Mouse (Mus musculus) cortical plate, adult 2 months (tissue): Measurements from ENCODE around the gene Slc36a1. TPM values are rescaled to one million over a fixed set of nuclear protein-coding genes. Genes with fewer than 3 reads are reported as not detected.

Source experiments
- H3K27ac ChIP-seq: fragments of 200-500 bp; 2 replicates; pipeline ENCODE4 v1.5.1; 2012; ENCODE audit warnings: low read length, control low read depth, inconsistent platforms; ENCODE audit not compliant: insufficient read depth
- H3K4me1 ChIP-seq: fragments of 200-500 bp; 2 replicates; pipeline ENCODE4 v1.6.1; 2011; ENCODE audit warnings: low read length; ENCODE audit not compliant: control insufficient read depth, insufficient read depth
- H3K4me3 ChIP-seq: fragments of 200-500 bp; 2 replicates; pipeline ENCODE4 v1.5.1; 2011; ENCODE audit warnings: mild to moderate bottlenecking, low read length, control low read depth; ENCODE audit not compliant: insufficient read depth
- CTCF ChIP-seq: fragments of 200-500 bp; IDR thresholded peaks from 2 replicates; pipeline ENCODE4 v1.5.1; 2011; ENCODE audit warnings: mild to moderate bottlenecking, control low read depth, low read length; ENCODE audit not compliant: insufficient read depth; ENCODE audit errors: extremely low read depth
- POLR2A ChIP-seq: fragments of 200-500 bp; IDR thresholded peaks from 2 replicates; pipeline ENCODE4 v1.6.1; 2011; ENCODE audit warnings: mild to moderate bottlenecking, low read length, control low read depth; ENCODE audit not compliant: insufficient read depth; ENCODE audit errors: extremely low read depth
- polyA plus RNA-seq: library from polyadenylated mRNA; depleted of rRNA; stranded (reverse); fragments of >200 nt; gene quantifications from 2 replicates; pipeline ENCODE4 v1.2.3, GENCODE M21; 2012; rRNA removed

Slc36a1 gene
- polyA plus RNA-seq, 1 experiment, result 35.9 TPM

GRCm38 (mm10) chr11:55262000-55262399 lies 57.9 kb downstream of the Slc36a1 start:
- Histone ChIP-seq H3K4me3 (no peak overlapping the region), H3K27ac (no peak overlapping the region), H3K4me1 (no peaks in the 10 kb centered on the region)
- TF ChIP-seq POLR2A (no peak), CTCF (no peak)

DNA sequence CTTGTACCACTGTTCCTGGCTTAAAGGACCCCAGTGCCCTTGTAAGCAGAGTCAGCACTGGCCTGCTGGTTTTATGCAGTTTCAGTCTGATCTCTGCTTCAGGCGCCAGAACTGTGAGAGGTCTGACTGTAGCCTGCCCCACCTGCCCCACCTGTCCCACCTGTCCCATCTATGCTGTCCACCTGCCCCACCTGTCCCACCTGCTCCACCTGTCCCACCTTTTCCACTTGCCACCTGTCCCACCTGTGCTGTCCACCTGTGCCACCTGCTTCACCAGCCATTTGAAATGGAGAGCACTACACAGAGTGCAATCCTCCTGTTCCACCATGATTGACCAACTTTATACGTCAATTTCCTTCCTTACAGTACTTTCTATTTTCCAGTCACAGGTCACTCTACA lies 60.2 kb downstream of the Slc36a1 start:
- no peak overlapping the region for H3K27ac ChIP-seq
- H3K4me3 ChIP-seq, result no peak overlapping the region
- H3K4me1 ChIP-seq, result no peaks in the 10 kb centered on the region
- TF ChIP-seq POLR2A, result no peak
- no peak for TF ChIP-seq CTCF

DNA sequence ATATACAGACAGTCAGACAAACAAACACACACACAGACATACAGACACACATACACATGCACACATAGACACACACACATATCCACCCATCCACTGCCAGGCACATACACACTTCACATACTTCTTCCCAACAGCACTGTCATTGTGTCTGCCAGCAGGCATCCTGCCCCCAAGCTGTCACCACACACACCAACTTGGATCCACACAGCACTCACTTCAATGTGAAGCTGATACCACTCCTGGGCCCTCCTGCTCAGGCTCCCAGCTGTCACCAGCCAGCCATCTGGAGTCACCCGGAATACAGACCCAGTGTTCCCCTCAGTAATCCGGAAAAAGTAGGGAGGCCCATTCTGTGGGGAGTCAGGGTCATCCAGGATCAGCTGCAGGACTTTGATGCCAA lies 61.5 kb downstream of the Slc36a1 start:
- no peak overlapping the region for H3K4me3 ChIP-seq
- no peak for TF ChIP-seq POLR2A
- TF ChIP-seq CTCF, result no peak
- H3K27ac ChIP-seq, result no peak overlapping the region
- H3K4me1 ChIP-seq, result no peaks in the 10 kb centered on the region

DNA sequence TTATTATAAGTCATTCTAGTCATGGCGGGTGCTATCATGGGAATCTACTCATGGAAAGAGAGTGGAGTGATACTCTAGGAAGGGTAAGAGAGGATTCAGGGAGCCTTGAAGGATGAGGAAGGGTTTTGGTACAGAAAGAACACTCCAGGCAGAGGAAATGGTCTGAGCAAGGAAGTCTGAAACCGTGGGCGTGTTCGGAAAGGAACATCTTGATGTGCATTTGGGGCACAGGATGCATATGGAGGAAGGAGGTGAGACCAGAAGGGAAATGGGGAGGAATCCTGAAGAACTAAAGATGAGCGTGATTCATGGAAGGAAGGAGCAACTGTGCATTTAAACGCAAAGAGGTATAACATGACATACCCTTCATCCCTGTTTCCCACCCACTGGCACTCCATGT lies 64.4 kb downstream of the Slc36a1 start:
- Histone ChIP-seq H3K4me1 (no peaks in the 10 kb centered on the region), H3K27ac (no peak overlapping the region), H3K4me3 (no peak overlapping the region)
- TF ChIP-seq CTCF, result no peak
- TF ChIP-seq POLR2A, result no peak

DNA sequence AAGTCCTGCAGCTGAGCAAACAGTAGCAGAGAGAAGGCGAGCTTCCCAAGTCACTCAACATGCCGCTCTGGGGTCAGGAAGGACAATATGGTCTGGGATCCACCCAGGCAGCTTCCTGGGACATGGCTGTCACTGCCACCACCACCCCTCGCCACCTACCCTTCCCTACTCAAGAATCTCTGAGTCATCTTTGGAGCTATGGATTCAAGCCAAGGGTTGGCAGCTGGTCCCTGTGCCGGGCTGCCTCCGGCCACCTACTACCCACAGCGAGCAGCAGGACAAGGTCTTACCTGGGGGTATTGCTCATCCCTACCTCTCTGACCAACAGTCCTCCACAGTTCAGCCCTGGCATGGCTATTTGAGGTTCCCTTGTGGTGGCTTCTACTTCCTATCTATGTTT lies 70.6 kb downstream of the Slc36a1 start:
- no peak overlapping the region for H3K4me3 ChIP-seq
- TF ChIP-seq POLR2A (no peak), CTCF (no peak)
- no peak overlapping the region for H3K27ac ChIP-seq

More for the DNA sequence above, 70.6 kb downstream of the Slc36a1 start:
- no peaks in the 10 kb centered on the region for H3K4me1 ChIP-seq

Other genes starting within 250 kb of the Slc36a1 start
- gene Tnip1, start 241.4 kb upstream of the Slc36a1 start, polyA plus RNA-seq, result 22.7 and 25.3 TPM in 2 replicates
- gene Anxa6, start 170.9 kb upstream of the Slc36a1 start, polyA plus RNA-seq, result 89.3 and 93.8 TPM in 2 replicates
- gene Ccdc69, start 126.2 kb upstream of the Slc36a1 start, polyA plus RNA-seq, result 0.58 and 0.72 TPM in 2 replicates
- gene Gm2a, start 106.2 kb upstream of the Slc36a1 start, polyA plus RNA-seq, result 44.2 and 44.4 TPM in 2 replicates
- gene Slc36a3, start 52.6 kb upstream of the Slc36a1 start, polyA plus RNA-seq, result not detected in 2 replicates
- gene Slc36a2, start 19.3 kb upstream of the Slc36a1 start, polyA plus RNA-seq, result 0.53 and 0.75 TPM in 2 replicates
- gene Fat2, start 132.2 kb downstream of the Slc36a1 start, polyA plus RNA-seq, result 0.06 and 0.09 TPM in 2 replicates
- gene Sparc, start 218.8 kb downstream of the Slc36a1 start, polyA plus RNA-seq, result 351 and 357 TPM in 2 replicates